Mouse (Mus musculus): ENCODE data around the gene Gpr160.

- TF ChIP-seq CTCF (IDR thresholded peaks at IDR 0.05; ENCODE audit: extremely low read depth, insufficient read length, insufficient replicate concordance, low read depth, low read length) (no peak), POLR2A (IDR thresholded peaks at IDR 0.05; ENCODE audit: low read depth, low read length) (no peak)
Observed at GRCm38 (mm10) chr3:30917160-30917559, 61.4 kb downstream of the Gpr160 start.
